Mouse (Mus musculus) liver, embryonic 18 days (tissue): Measurements from ENCODE around the gene H2-M10.1. TPM values are rescaled to one million over a fixed set of nuclear protein-coding genes. Genes with fewer than 3 reads are reported as not detected.

ENCODE experiments used
- polyA plus RNA-seq: library from polyadenylated mRNA; depleted of rRNA; stranded (reverse); fragments of >200 nt; gene quantifications from 2 replicates; pipeline ENCODE4 v1.2.3, GENCODE M21; 2012; rRNA removed

Gene H2-M10.1
- not detected in 2 replicates for polyA plus RNA-seq

DNA sequence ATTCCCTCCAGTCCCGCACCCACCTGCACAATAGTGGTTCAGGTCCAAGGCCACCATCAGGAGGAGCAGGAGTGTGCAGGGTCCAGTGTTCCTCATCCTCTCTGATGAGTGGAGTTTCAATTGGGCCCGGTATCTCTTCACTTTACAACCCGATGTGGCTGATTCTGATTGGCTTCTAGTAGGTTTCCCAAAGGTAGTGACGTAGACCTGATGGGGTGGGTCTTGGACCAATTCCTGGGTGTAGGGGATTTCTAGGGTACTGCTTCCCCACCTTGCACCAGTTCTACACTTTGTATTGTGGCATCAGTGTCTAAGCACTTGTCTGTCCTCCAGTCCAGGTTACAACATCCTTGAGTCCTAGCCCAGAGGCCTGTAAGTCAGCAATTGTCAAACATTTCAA, at the start of gene H2-M10.1:
TSS of gene H2-M10.1 (minus strand) at position 101 of the 400 bp plus-strand sequence.

DNA sequence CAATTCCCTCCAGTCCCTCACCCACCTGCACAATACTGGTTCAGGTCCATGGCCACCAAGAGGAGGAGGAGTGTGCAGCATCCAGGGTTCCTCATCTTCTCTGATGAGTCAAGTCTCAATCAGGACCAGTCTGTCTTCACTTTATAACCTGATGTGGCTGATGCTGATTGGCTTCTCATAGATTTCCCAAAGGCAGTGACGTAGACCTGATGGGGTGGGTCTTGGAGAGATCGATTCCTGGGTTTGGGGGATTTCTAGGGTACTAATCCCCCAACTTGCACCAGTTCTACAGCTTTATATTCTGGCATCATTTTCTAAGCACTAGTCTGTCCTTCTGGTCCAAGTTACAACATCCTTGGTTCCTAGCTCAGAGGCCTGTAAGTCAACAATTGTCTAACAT, 42.4 kb upstream of the H2-M10.1 start, which contains the start of gene H2-M10.3:
TSS of gene H2-M10.3 (minus strand) at position 101 of the 400 bp plus-strand sequence.

DNA sequence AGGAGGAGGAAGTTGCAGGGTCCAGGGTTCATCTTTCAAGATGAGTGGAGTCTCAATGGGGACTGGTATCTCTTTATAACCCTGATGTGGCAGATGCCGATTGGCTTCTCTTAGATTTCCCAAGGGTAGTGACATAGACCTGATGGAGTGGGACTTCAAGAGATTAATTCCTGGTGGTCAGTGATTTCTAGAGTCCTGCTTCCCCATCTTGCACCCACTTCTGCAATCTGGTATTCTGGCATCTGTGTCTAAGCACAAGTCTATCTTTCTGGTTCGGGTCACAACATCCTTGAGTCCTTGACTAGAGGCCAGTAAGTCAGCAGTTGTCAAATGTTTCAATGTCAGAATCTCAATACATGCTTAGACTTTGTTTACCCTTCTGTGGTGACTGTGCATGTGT, 39.6 kb downstream of the H2-M10.1 start, which contains the start of gene H2-M10.2:
TSS of gene H2-M10.2 (minus strand) at position 101 of the 400 bp plus-strand sequence.

Other genes with a start within 250 kb of the H2-M10.1 start
- gene Gm19684, start 204.5 kb downstream of the H2-M10.1 start, polyA plus RNA-seq: 0.01 TPM in 1 of 2 replicates, not detected in the other
- not detected in 2 replicates for gene Gm7030, start 196.7 kb downstream of the H2-M10.1 start, polyA plus RNA-seq
- 0.04 TPM in 1 of 2 replicates, not detected in the other for gene Gm8909, start 157.6 kb downstream of the H2-M10.1 start, polyA plus RNA-seq
- 0.07 TPM in 1 of 2 replicates, not detected in the other for gene H2-T3, start 135.9 kb downstream of the H2-M10.1 start, polyA plus RNA-seq
- gene Rpp21, start 68.1 kb downstream of the H2-M10.1 start, polyA plus RNA-seq: 33.0 and 35.2 TPM in 2 replicates
- gene Trim39, start 53.9 kb downstream of the H2-M10.1 start, polyA plus RNA-seq: 9.4 and 11.7 TPM in 2 replicates
- gene H2-M10.2, start 39.7 kb downstream of the H2-M10.1 start, polyA plus RNA-seq: not detected in 2 replicates
- gene H2-M10.3, start 42.3 kb upstream of the H2-M10.1 start, polyA plus RNA-seq: not detected in 2 replicates
- not detected in 2 replicates for gene H2-M10.4, start 136.2 kb upstream of the H2-M10.1 start, polyA plus RNA-seq
- not detected in 2 replicates for gene H2-M11, start 220.9 kb upstream of the H2-M10.1 start, polyA plus RNA-seq